Mouse (Mus musculus) stomach, embryonic 15.5 days (tissue): ENCODE results near the gene Fzd7. TPM values are rescaled to one million over a fixed set of nuclear protein-coding genes. Genes with fewer than 3 reads are reported as not detected.

ENCODE experiments used
- ATAC-seq: fragments of 200-750 bp; cut with Nextera tagmentation; 2 replicates; pipeline ENCODE4 v1.8.0; 2017; ENCODE audit warnings: low read depth, moderate number of reproducible peaks, moderate TSS enrichment; ENCODE audit not compliant: insufficient read depth, low FRiP score
- H3K27ac ChIP-seq: fragments of 300-500 bp; sonication (generic); 2 replicates; pipeline ENCODE4 v1.5.1; 2015; ENCODE audit warnings: mild to moderate bottlenecking, inconsistent platforms
- H3K27me3 ChIP-seq: fragments of 300-500 bp; sonication (generic); replicated peaks from 2 replicates; pipeline ENCODE4 v1.6.1; 2015; ENCODE audit warnings: inconsistent platforms
- H3K36me3 ChIP-seq: fragments of 300-500 bp; sonication (generic); 2 replicates; pipeline ENCODE4 v1.6.1; 2015; ENCODE audit warnings: inconsistent platforms
- H3K4me1 ChIP-seq: fragments of 300-500 bp; sonication (generic); 2 replicates; pipeline ENCODE4 v1.6.1; 2015; ENCODE audit warnings: inconsistent platforms
- H3K4me2 ChIP-seq: fragments of 300-500 bp; sonication (generic); 2 replicates; pipeline ENCODE4 v1.6.1; 2015; ENCODE audit warnings: mild to moderate bottlenecking, inconsistent platforms
- H3K4me3 ChIP-seq: fragments of 300-500 bp; sonication (generic); replicated peaks from 2 replicates; pipeline ENCODE4 v1.5.1; 2015; ENCODE audit warnings: inconsistent platforms
- H3K9ac ChIP-seq: fragments of 300-500 bp; sonication (generic); 2 replicates; pipeline ENCODE4 v1.6.1; 2015; ENCODE audit warnings: inconsistent platforms
- H3K9me3 ChIP-seq: fragments of 300-500 bp; sonication (generic); 2 replicates; pipeline ENCODE4 v1.6.1; 2016; ENCODE audit warnings: inconsistent platforms
- WGBS: fragments of 180-500 bp; shearing (Covaris S2); methylation state at CpG from one replicate; pipeline ENCODE4 v1.1.7; 2015; 5-methylcytosine and 5-hydroxymethylcytosine counted together
- polyA plus RNA-seq: library from polyadenylated mRNA; unstranded; fragments of >200 nt; fragmentation: Nextera tagmentation; extraction: Ambion mirVana; gene quantifications from 2 replicates; pipeline ENCODE4 v1.2.1, GENCODE M21; 2015

Gene Fzd7
- polyA plus RNA-seq, 1 experiment from 2014 or later, result 7.7 TPM

GRCm38 (mm10) chr1:59485803-59486202, 3.6 kb downstream of the Fzd7 start:
- no peak for ATAC-seq
- H3K27ac ChIP-seq, result 0 out of 2 replicates have a peak overlapping the region, but pooled peaks have one; percentile 27
- H3K4me3 ChIP-seq, result peak overlapping the region; percentile 77; the same call in 1 of the 2 replicates
- 40% methylated on average over 4 of the region's 4 CpGs for WGBS
- H3K27me3 ChIP-seq, result no peaks in the 10 kb centered on the region
- H3K4me1 ChIP-seq, result peaks cover 51% of the 10 kb centered on the region
- H3K4me2 ChIP-seq, result peak overlapping the region; percentile 98
- no peaks in the 10 kb centered on the region for H3K9me3 ChIP-seq
- no peak overlapping the region for H3K9ac ChIP-seq
- no peaks in the 10 kb centered on the region for H3K36me3 ChIP-seq

GRCm38 (mm10) chr1:59487651-59488051, 5.4 kb downstream of the Fzd7 start:
- peak; percentile 24; the same call in 1 of the 2 replicates for ATAC-seq
- 0 out of 2 replicates have a peak overlapping the region, but pooled peaks have one; percentile 4 for H3K9ac ChIP-seq

GRCm38 (mm10) chr1:59488481-59488880, 6.3 kb downstream of the Fzd7 start:
- H3K4me3 ChIP-seq, result no peak overlapping the region
- peak overlapping the region; percentile 26; the same call in 1 of the 2 replicates for H3K4me2 ChIP-seq

More at GRCm38 (mm10) chr1:59487651-59488051, 5.4 kb downstream of the Fzd7 start:
- Histone ChIP-seq H3K4me2 (peak overlapping the region; percentile 45), H3K4me1 (peaks cover 48% of the 10 kb centered on the region), H3K9me3 (no peaks in the 10 kb centered on the region), H3K4me3 (peak overlapping the region; percentile 20; the same call in 1 of the 2 replicates), H3K27ac (peak overlapping the region; percentile 80), H3K36me3 (no peaks in the 10 kb centered on the region), H3K27me3 (no peaks in the 10 kb centered on the region)
- WGBS, result 10% methylated on average over 10 of the region's 10 CpGs

GRCm38 (mm10) chr1:59488991-59489390, 6.8 kb downstream of the Fzd7 start:
- Histone ChIP-seq H3K9me3 (no peaks in the 10 kb centered on the region), H3K36me3 (no peaks in the 10 kb centered on the region), H3K4me1 (peaks cover 36% of the 10 kb centered on the region), H3K27ac (peak overlapping the region; percentile 35; the same call in 1 of the 2 replicates), H3K27me3 (no peaks in the 10 kb centered on the region), H3K4me3 (no peak overlapping the region), H3K9ac (no peak overlapping the region), H3K4me2 (no peak overlapping the region)
- 31% methylated on average over 4 of the region's 4 CpGs for WGBS
- no peak for ATAC-seq

More at GRCm38 (mm10) chr1:59488481-59488880, 6.3 kb downstream of the Fzd7 start:
- Histone ChIP-seq H3K4me1 (peaks cover 41% of the 10 kb centered on the region), H3K9me3 (no peaks in the 10 kb centered on the region), H3K27ac (peak overlapping the region; percentile 67), H3K27me3 (no peaks in the 10 kb centered on the region), H3K9ac (no peak overlapping the region), H3K36me3 (no peaks in the 10 kb centered on the region)
- no peak for ATAC-seq
- WGBS, result 27% methylated on average over 4 of the region's 4 CpGs

GRCm38 (mm10) chr1:59491517-59491916, 9.3 kb downstream of the Fzd7 start:
- Histone ChIP-seq H3K4me3 (no peak overlapping the region), H3K36me3 (no peaks in the 10 kb centered on the region), H3K4me1 (peaks cover 26% of the 10 kb centered on the region), H3K27ac (no peak overlapping the region), H3K9ac (no peak overlapping the region), H3K27me3 (no peaks in the 10 kb centered on the region), H3K9me3 (no peaks in the 10 kb centered on the region), H3K4me2 (no peak overlapping the region)
- 79% methylated on average over 9 of the region's 9 CpGs for WGBS
- no peak for ATAC-seq

GRCm38 (mm10) chr1:59492432-59492831, 10.2 kb downstream of the Fzd7 start:
- Histone ChIP-seq H3K27ac (no peak overlapping the region), H3K4me2 (no peak overlapping the region), H3K36me3 (no peaks in the 10 kb centered on the region), H3K27me3 (no peaks in the 10 kb centered on the region), H3K9me3 (no peaks in the 10 kb centered on the region), H3K4me3 (no peak overlapping the region), H3K4me1 (peaks cover 20% of the 10 kb centered on the region), H3K9ac (no peak overlapping the region)
- WGBS, result 61% methylated on average over 4 of the region's 4 CpGs
- ATAC-seq, result no peak

- ATAC-seq, result no peak
- Histone ChIP-seq H3K9ac (no peak overlapping the region), H3K27ac (no peak overlapping the region), H3K9me3 (no peaks in the 10 kb centered on the region), H3K4me2 (no peak overlapping the region), H3K27me3 (no peaks in the 10 kb centered on the region), H3K4me3 (no peak overlapping the region), H3K36me3 (no peaks in the 10 kb centered on the region), H3K4me1 (no peaks in the 10 kb centered on the region)
- 90% methylated on average over 5 of the region's 5 CpGs for WGBS
These were observed 13.7 kb downstream of the Fzd7 start for GRCm38 (mm10) chr1:59495970-59496369.

- Histone ChIP-seq H3K4me3 (no peak overlapping the region), H3K9me3 (no peaks in the 10 kb centered on the region), H3K4me2 (no peak overlapping the region), H3K9ac (no peak overlapping the region), H3K36me3 (no peaks in the 10 kb centered on the region), H3K27me3 (no peaks in the 10 kb centered on the region), H3K27ac (no peak overlapping the region), H3K4me1 (no peaks in the 10 kb centered on the region)
- ATAC-seq, result no peak
- WGBS, result 53% methylated on average over 6 of the region's 6 CpGs
These were observed 15.8 kb downstream of the Fzd7 start for GRCm38 (mm10) chr1:59497741-59498613.

GRCm38 (mm10) chr1:59499327-59499726, 17.1 kb downstream of the Fzd7 start:
- H3K9ac ChIP-seq, result no peak overlapping the region
- H3K36me3 ChIP-seq, result no peaks in the 10 kb centered on the region
- H3K9me3 ChIP-seq, result no peaks in the 10 kb centered on the region
- H3K4me2 ChIP-seq, result no peak overlapping the region
- no peak overlapping the region for H3K27ac ChIP-seq
- WGBS, result 80% methylated on average over 3 of the region's 3 CpGs
- no peaks in the 10 kb centered on the region for H3K27me3 ChIP-seq
- H3K4me3 ChIP-seq, result no peak overlapping the region
- no peak for ATAC-seq
- no peaks in the 10 kb centered on the region for H3K4me1 ChIP-seq

GRCm38 (mm10) chr1:59502355-59502754, 20.1 kb downstream of the Fzd7 start:
- Histone ChIP-seq H3K9me3 (no peaks in the 10 kb centered on the region), H3K4me2 (no peak overlapping the region), H3K27ac (no peak overlapping the region), H3K27me3 (no peaks in the 10 kb centered on the region), H3K4me1 (no peaks in the 10 kb centered on the region), H3K4me3 (no peak overlapping the region), H3K9ac (no peak overlapping the region), H3K36me3 (no peaks in the 10 kb centered on the region)
- ATAC-seq, result no peak
- WGBS, result 77% methylated on average over 2 of the region's 2 CpGs

- Histone ChIP-seq H3K4me3 (no peak overlapping the region), H3K9me3 (no peaks in the 10 kb centered on the region), H3K27ac (no peak overlapping the region), H3K36me3 (no peaks in the 10 kb centered on the region), H3K9ac (no peak overlapping the region), H3K27me3 (no peaks in the 10 kb centered on the region), H3K4me1 (no peaks in the 10 kb centered on the region), H3K4me2 (no peak overlapping the region)
- WGBS, result 45% methylated on average over 7 of the region's 7 CpGs
- ATAC-seq, result no peak
These were observed 21.6 kb downstream of the Fzd7 start for GRCm38 (mm10) chr1:59503659-59504301.

- no peak overlapping the region for H3K27ac ChIP-seq
- no peak overlapping the region for H3K4me3 ChIP-seq
- H3K27me3 ChIP-seq, result no peaks in the 10 kb centered on the region
- no peaks in the 10 kb centered on the region for H3K9me3 ChIP-seq
- H3K4me2 ChIP-seq, result no peak overlapping the region
- no peaks in the 10 kb centered on the region for H3K36me3 ChIP-seq
- ATAC-seq, result no peak
- H3K9ac ChIP-seq, result no peak overlapping the region
- WGBS, result 80% methylated on average over 2 of the region's 2 CpGs
- H3K4me1 ChIP-seq, result no peaks in the 10 kb centered on the region
These were observed 22.1 kb downstream of the Fzd7 start for GRCm38 (mm10) chr1:59504302-59504700.
